Mouse (Mus musculus): ENCODE measurements around the gene Gpsm2. TPM values are rescaled to one million over a fixed set of nuclear protein-coding genes. Genes with fewer than 3 reads are reported as not detected.
"Not testable (repeated sequence)": the region's sequence is repeated elsewhere in the genome, so short reads cannot be mapped to it uniquely, and the experiment has no call there.

The Gpsm2 gene
- polyA plus RNA-seq, 1 experiment: 14.5 TPM

DNA sequence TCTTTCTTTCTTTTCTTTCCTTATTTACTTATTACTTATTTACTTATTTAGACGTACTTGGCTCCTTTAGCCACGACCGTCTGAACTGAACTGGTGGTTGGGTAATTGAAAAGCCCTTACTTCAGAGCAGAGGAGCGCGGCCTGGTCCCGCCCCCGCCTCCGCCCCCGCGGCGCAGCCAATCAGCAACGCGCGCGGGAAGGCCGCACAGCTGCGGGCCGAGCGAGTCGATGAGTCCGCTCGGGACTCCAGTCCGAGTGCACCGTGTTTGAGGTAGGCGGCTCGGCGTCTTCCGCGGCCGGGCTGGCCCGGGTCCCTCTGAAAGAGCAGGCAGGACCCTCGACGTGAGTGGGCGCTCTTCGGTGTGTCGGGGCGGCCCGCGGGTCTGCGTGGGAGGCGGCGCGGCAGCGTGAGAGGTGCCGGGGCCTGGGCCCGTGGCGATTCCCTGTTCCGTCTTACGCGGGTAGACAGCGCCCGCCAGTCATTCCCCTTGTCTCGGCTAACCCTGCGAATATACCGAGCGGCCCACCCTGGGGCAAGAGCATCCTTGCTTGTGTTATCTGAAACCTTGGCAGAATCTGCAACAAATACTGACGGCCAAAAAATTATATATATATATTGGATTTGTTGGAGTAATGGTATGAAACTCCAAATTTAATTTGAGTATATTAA, 68.3 kb downstream of the Gpsm2 start, which contains the start of gene Clcc1:
Gene Clcc1, plus strand, starts transcription at position 204 of the 670 bp plus-strand sequence.
- TF ChIP-seq POLR2A (IDR thresholded peaks at IDR 0.05; ENCODE audit: borderline replicate concordance, extremely low read depth, insufficient read depth, insufficient read length, poor library complexity, severe bottlenecking) (peak; percentile 94), CTCF (IDR thresholded peaks at IDR 0.05; ENCODE audit: borderline replicate concordance, extremely low read depth, insufficient read depth, insufficient read length) (no peak)
- DNase-seq (ENCODE audit: low read depth): peak; percentile 98

DNA sequence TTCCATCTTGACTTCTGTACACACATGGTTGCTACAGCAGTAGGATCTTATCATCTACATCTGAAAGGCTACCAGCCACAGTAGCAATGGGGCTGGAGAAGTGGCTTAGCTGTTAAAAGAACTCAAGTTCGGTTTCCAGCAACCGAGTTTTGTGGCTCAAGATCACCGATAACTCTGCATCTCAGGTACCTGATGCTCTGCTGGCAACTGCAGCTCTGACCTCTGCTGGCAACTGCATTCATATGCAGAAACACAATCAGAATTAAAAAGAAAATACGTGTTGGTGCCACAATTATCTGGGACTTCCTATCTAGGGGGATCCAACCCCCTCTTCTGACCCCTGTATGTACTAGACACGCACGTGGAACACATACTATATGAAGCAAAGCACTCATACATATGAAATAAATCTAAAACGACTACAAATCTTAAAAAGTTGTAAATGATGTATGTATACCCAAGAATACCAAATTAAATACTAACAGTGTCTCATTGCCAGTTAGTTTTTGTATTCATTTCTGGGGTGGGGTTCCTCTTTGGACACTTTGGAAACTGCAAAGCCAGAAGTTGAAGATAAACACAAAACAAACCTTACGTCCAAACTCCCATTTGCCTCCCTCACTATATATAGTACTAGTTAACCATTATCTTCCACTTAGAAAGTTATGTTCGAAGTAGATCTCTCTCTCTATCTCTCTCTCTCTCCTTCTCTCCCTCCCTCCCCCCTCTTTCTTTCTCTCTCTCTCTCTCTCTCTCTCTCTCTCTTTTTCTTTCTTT, 69.1 kb downstream of the Gpsm2 start:
- TF ChIP-seq POLR2A (IDR thresholded peaks at IDR 0.05; ENCODE audit: borderline replicate concordance, extremely low read depth, insufficient read depth, insufficient read length, poor library complexity, severe bottlenecking) (no peak), CTCF (IDR thresholded peaks at IDR 0.05; ENCODE audit: borderline replicate concordance, extremely low read depth, insufficient read depth, insufficient read length) (no peak)
- DNase-seq (ENCODE audit: low read depth): peak; percentile 30

- not testable (repeated sequence) for DNase-seq (ENCODE audit: low read depth)
Measured at GRCm38 (mm10) chr3:108647681-108648080, 74.4 kb downstream of the Gpsm2 start.

- TF ChIP-seq POLR2A (IDR thresholded peaks at IDR 0.05; ENCODE audit: borderline replicate concordance, extremely low read depth, insufficient read depth, insufficient read length, poor library complexity, severe bottlenecking): no peak
- no peak for TF ChIP-seq CTCF (IDR thresholded peaks at IDR 0.05; ENCODE audit: borderline replicate concordance, extremely low read depth, insufficient read depth, insufficient read length)
- peak; percentile 70 for DNase-seq (ENCODE audit: low read depth)
Measured at GRCm38 (mm10) chr3:108646036-108646435, 76.1 kb downstream of the Gpsm2 start.

DNA sequence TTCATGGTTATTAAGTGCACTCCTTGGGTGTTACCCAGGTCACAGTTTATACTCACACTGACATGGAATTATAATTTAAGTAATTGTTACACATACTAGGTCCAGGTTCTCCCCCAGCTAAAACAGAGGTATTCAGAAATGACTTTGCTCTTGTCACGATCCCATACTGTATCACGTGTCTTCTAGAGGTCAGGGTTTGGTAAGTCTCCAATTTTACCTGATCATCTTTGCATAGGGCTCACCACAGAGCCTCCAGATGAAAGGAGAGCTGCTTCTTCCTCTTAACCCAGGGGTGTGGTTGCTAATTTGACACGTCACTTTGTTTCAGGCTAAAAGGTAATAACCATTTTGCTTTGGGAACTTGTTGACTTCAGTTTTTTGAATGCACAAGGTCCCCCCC, 77.3 kb downstream of the Gpsm2 start:
- DNase-seq (ENCODE audit: low read depth): no peak
- TF ChIP-seq POLR2A (IDR thresholded peaks at IDR 0.05; ENCODE audit: borderline replicate concordance, extremely low read depth, insufficient read depth, insufficient read length, poor library complexity, severe bottlenecking): no peak
- no peak for TF ChIP-seq CTCF (IDR thresholded peaks at IDR 0.05; ENCODE audit: borderline replicate concordance, extremely low read depth, insufficient read depth, insufficient read length)

GRCm38 (mm10) chr3:108640998-108641397, 81.1 kb downstream of the Gpsm2 start:
- DNase-seq (ENCODE audit: low read depth): no peak

DNA sequence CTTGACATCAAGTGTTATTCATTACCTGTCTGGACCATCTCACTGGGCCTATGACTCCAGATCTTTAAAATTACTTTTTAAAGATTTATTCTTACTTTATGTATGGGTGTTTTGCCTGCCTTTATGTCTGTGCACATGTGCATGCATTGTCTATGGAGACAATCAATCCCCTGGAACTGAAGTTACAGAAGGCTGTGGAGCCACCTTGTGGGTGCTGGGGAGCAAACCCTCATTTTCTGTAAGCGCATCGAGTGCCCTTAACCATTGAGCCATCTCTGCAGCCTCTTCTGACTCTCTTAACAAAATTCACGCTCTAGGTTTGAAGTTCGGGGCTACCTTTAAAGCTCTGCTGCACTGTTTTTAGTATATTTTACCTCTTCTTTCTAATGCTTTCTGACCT, 82.7 kb downstream of the Gpsm2 start:
- peak; percentile 17 for DNase-seq (ENCODE audit: low read depth)
- TF ChIP-seq POLR2A (IDR thresholded peaks at IDR 0.05; ENCODE audit: borderline replicate concordance, extremely low read depth, insufficient read depth, insufficient read length, poor library complexity, severe bottlenecking): no peak
- peak; percentile 27; the same call in 1 of the 2 replicates for TF ChIP-seq CTCF (IDR thresholded peaks at IDR 0.05; ENCODE audit: borderline replicate concordance, extremely low read depth, insufficient read depth, insufficient read length)

More at GRCm38 (mm10) chr3:108640998-108641397, 81.1 kb downstream of the Gpsm2 start:
- TF ChIP-seq CTCF (IDR thresholded peaks at IDR 0.05; ENCODE audit: borderline replicate concordance, extremely low read depth, insufficient read depth, insufficient read length) (no peak), POLR2A (IDR thresholded peaks at IDR 0.05; ENCODE audit: borderline replicate concordance, extremely low read depth, insufficient read depth, insufficient read length, poor library complexity, severe bottlenecking) (no peak)

- TF ChIP-seq CTCF (IDR thresholded peaks at IDR 0.05; ENCODE audit: borderline replicate concordance, extremely low read depth, insufficient read depth, insufficient read length) (no peak), POLR2A (IDR thresholded peaks at IDR 0.05; ENCODE audit: borderline replicate concordance, extremely low read depth, insufficient read depth, insufficient read length, poor library complexity, severe bottlenecking) (no peak)
- DNase-seq (ENCODE audit: low read depth): no peak
Measured at GRCm38 (mm10) chr3:108634761-108635160, 87.3 kb downstream of the Gpsm2 start.

Other genes starting within 250 kb of the Gpsm2 start
- 2.1 and 2.4 TPM in 2 replicates for gene 1700013F07Rik, start 188.2 kb downstream of the Gpsm2 start, polyA plus RNA-seq (2012; rRNA removed)
- gene 5330417C22Rik, start 185.8 kb downstream of the Gpsm2 start, polyA plus RNA-seq (2012; rRNA removed): 7.2 and 9.2 TPM in 2 replicates
- 9.1 and 18.1 TPM in 2 replicates for gene Tmem167b, start 159.8 kb downstream of the Gpsm2 start, polyA plus RNA-seq (2012; rRNA removed)
- 24.0 and 28.0 TPM in 2 replicates for gene Taf13, start 150.6 kb downstream of the Gpsm2 start, polyA plus RNA-seq (2012; rRNA removed)
- 91.4 and 92.7 TPM in 2 replicates for gene Wdr47, start 131.0 kb downstream of the Gpsm2 start, polyA plus RNA-seq (2012; rRNA removed)
- gene Clcc1, start 68.4 kb downstream of the Gpsm2 start, polyA plus RNA-seq (2012; rRNA removed): 41.4 and 55.8 TPM in 2 replicates
- gene Aknad1, start 17.3 kb upstream of the Gpsm2 start, polyA plus RNA-seq (2012; rRNA removed): 0.03 and 0.05 TPM in 2 replicates
- 9.9 and 11.8 TPM in 2 replicates for gene Stxbp3, start 118.2 kb upstream of the Gpsm2 start, polyA plus RNA-seq (2012; rRNA removed)
- gene Fndc7, start 167.7 kb upstream of the Gpsm2 start, polyA plus RNA-seq (2012; rRNA removed): 0.09 and 0.11 TPM in 2 replicates
- 68.0 and 78.4 TPM in 2 replicates for gene Prpf38b, start 189.4 kb upstream of the Gpsm2 start, polyA plus RNA-seq (2012; rRNA removed)
- 1.2 and 1.5 TPM in 2 replicates for gene Henmt1, start 217.6 kb upstream of the Gpsm2 start, polyA plus RNA-seq (2012; rRNA removed)
- 1.3 TPM in 2 replicates for gene Gm9857, start 218.1 kb upstream of the Gpsm2 start, polyA plus RNA-seq (2012; rRNA removed)